Mouse (Mus musculus): ENCODE results near the gene Steap3.

- TF ChIP-seq CTCF (IDR thresholded peaks at IDR 0.05; ENCODE audit: control insufficient read depth, insufficient read depth, insufficient read length) (no peak), USF1 (IDR thresholded peaks at IDR 0.05; ENCODE audit: low read depth) (no peak), CEBPB (IDR thresholded peaks at IDR 0.05; ENCODE audit: low read depth) (no peak), MAX (IDR thresholded peaks at IDR 0.05) (no peak), MYOG (IDR thresholded peaks at IDR 0.05; ENCODE audit: control insufficient read depth, extremely low read depth, insufficient read length) (no peak), MYOD1 (IDR thresholded peaks at IDR 0.05; ENCODE audit: control insufficient read depth, insufficient read length, low read depth) (no peak)
These were observed 13.8 kb downstream of the Steap3 start for GRCm38 (mm10) chr1:120258744-120259143.

Data from C2C12 (cell line).